Mouse (Mus musculus) liver, postnatal 0 days (tissue): Measurements from ENCODE around the gene Kxd1.

Experiments
- CTCF ChIP-seq: sonication (generic); IDR thresholded peaks from 2 replicates; pipeline ENCODE4 v1.5.1; 2016; ENCODE audit warnings: antibody characterized with exemption, low read depth
- EP300 ChIP-seq: IDR thresholded peaks from 2 replicates; pipeline ENCODE4 v1.6.1; 2016; ENCODE audit warnings: antibody characterized with exemption, low read depth, mild to moderate bottlenecking

- TF ChIP-seq CTCF (no peak), EP300 (no peak)
Measured at GRCm38 (mm10) chr8:70553740-70554139, 26.0 kb upstream of the Kxd1 start.
